Mouse (Mus musculus) CH12.LX (cell line): ENCODE data around the gene Olfr1229. TPM values are rescaled to one million over a fixed set of nuclear protein-coding genes. Genes with fewer than 3 reads are reported as not detected.

Experiments used
- DNase-seq: peaks from one replicate; pipeline ENCODE4 v3.0.0-alpha.2; 2013; ENCODE audit errors: extremely low read depth
- H3K27ac ChIP-seq: 2 replicates; pipeline ENCODE4 v1.5.1; 2012; ENCODE audit warnings: low read depth, mild to moderate bottlenecking, control low read depth, moderate library complexity; ENCODE audit not compliant: insufficient read depth
- H3K27me3 ChIP-seq: replicated peaks from 2 replicates; pipeline ENCODE3; 2012; ENCODE audit warnings: inconsistent platforms
- H3K36me3 ChIP-seq, 2 experiments: replicated peaks in 1 of 2; 2 replicates each; pipeline versions ENCODE3 to v1.6.1; 2012; ENCODE audit warnings: inconsistent platforms in 1 of 2, low read length in 1 of 2, mild to moderate bottlenecking in 1 of 2, mixed read lengths in 1 of 2, moderate library complexity in 1 of 2; ENCODE audit not compliant: control insufficient read depth in 1 of 2, insufficient read depth in 1 of 2
- H3K4me1 ChIP-seq, 2 experiments: 2 replicates each; pipeline ENCODE4 v1.6.1; 2012; ENCODE audit warnings: inconsistent platforms in 1 of 2, moderate library complexity in 1 of 2; ENCODE audit not compliant: insufficient read depth in 2 of 2, control insufficient read depth in 1 of 2
- H3K4me2 ChIP-seq: 2 replicates; pipeline ENCODE4 v1.6.1; 2012; ENCODE audit warnings: low read depth, mild to moderate bottlenecking, control low read depth; ENCODE audit not compliant: poor library complexity, insufficient read depth, severe bottlenecking
- H3K4me3 ChIP-seq, 3 experiments: fragments of 150-350 bp in 1 of 3; sonication (generic) in 1 of 3; replicated peaks in 1 of 3; 2 replicates each; pipeline versions ENCODE3 to v1.5.1; 2011 to 2012; ENCODE audit warnings: low read depth in 2 of 3, low read length in 2 of 3, mild to moderate bottlenecking in 2 of 3, moderate library complexity in 2 of 3, control low read depth in 1 of 3, improper control_type of control experiment in 1 of 3, inconsistent platforms in 1 of 3, mixed read lengths in 1 of 3; ENCODE audit not compliant: poor library complexity in 1 of 3
- H3K79me2 ChIP-seq: replicated peaks from 2 replicates; pipeline ENCODE4 v1.6.1; 2012; ENCODE audit warnings: mild to moderate bottlenecking, moderate library complexity; ENCODE audit not compliant: control insufficient read depth, poor library complexity, insufficient read depth, severe bottlenecking; ENCODE audit errors: extremely low read depth
- H3K9ac ChIP-seq: 2 replicates; pipeline ENCODE4 v1.6.1; 2012; ENCODE audit warnings: low read depth, mild to moderate bottlenecking, control low read depth, moderate library complexity; ENCODE audit not compliant: insufficient read depth
- H3K9me3 ChIP-seq: replicated peaks from 2 replicates; pipeline ENCODE3; 2012; ENCODE audit warnings: low read length, inconsistent platforms, mixed read lengths
- BHLHE40 ChIP-seq: IDR thresholded peaks from 2 replicates; pipeline ENCODE4 v1.6.1; 2011; ENCODE audit warnings: mild to moderate bottlenecking, low read depth, low read length, improper control_type of control experiment
- CHD1 ChIP-seq: IDR thresholded peaks from 2 replicates; pipeline ENCODE4 v1.6.1; 2012; ENCODE audit warnings: low read depth, low read length, improper control_type of control experiment, inconsistent platforms
- CHD2 ChIP-seq: IDR thresholded peaks from 2 replicates; pipeline ENCODE4 v1.6.1; 2011; ENCODE audit warnings: low read length, improper control_type of control experiment
- CTCF ChIP-seq, 2 experiments: IDR thresholded peaks in 1 of 2; conservative IDR thresholded peaks in 1 of 2; 2 replicates each; pipeline ENCODE4 v1.5.1; 2011 to 2012; ENCODE audit warnings: low read depth in 2 of 2, low read length in 2 of 2, improper control_type of control experiment in 1 of 2, inconsistent platforms in 1 of 2, mild to moderate bottlenecking in 1 of 2, moderate library complexity in 1 of 2
- ELF1 ChIP-seq: IDR thresholded peaks from 2 replicates; pipeline ENCODE4 v1.6.1; 2014; ENCODE audit warnings: low read depth, mild to moderate bottlenecking, inconsistent platforms, low read length, improper control_type of control experiment
- EP300 ChIP-seq: IDR thresholded peaks from 2 replicates; pipeline ENCODE4 v1.6.1; 2011; ENCODE audit warnings: low read length, improper control_type of control experiment
- HCFC1 ChIP-seq: IDR thresholded peaks from 2 replicates; pipeline ENCODE4 v1.6.1; 2012; ENCODE audit warnings: low read depth, mild to moderate bottlenecking, inconsistent platforms, low read length, improper control_type of control experiment
- IRF4 ChIP-seq: IDR thresholded peaks from 2 replicates; pipeline ENCODE4 v1.6.1; 2014; ENCODE audit warnings: low read depth, mild to moderate bottlenecking, inconsistent platforms, low read length, improper control_type of control experiment
- JUN ChIP-seq: IDR thresholded peaks from 2 replicates; pipeline ENCODE4 v1.6.1; 2011; ENCODE audit warnings: low read depth, mild to moderate bottlenecking, low read length, improper control_type of control experiment, moderate library complexity; ENCODE audit not compliant: insufficient read depth
- JUND ChIP-seq: conservative IDR thresholded peaks from 2 replicates; pipeline ENCODE4 v1.6.1; 2011; ENCODE audit warnings: low read depth, low read length, improper control_type of control experiment
- MAX ChIP-seq: IDR thresholded peaks from 2 replicates; pipeline ENCODE4 v1.6.1; 2011; ENCODE audit warnings: low read length, improper control_type of control experiment
- MAZ ChIP-seq: IDR thresholded peaks from 2 replicates; pipeline ENCODE4 v1.6.1; 2012; ENCODE audit warnings: low read depth, mild to moderate bottlenecking, inconsistent platforms, low read length, improper control_type of control experiment, moderate library complexity
- MEF2A ChIP-seq: IDR thresholded peaks from 2 replicates; pipeline ENCODE4 v1.6.1; 2014; ENCODE audit warnings: low read depth, mild to moderate bottlenecking, inconsistent platforms, low read length, improper control_type of control experiment, borderline replicate concordance
- MXI1 ChIP-seq: IDR thresholded peaks from 2 replicates; pipeline ENCODE4 v1.6.1; 2011; ENCODE audit warnings: mild to moderate bottlenecking, low read depth, low read length, improper control_type of control experiment
- NELFE ChIP-seq: IDR thresholded peaks from 2 replicates; pipeline ENCODE4 v1.6.1; 2011; ENCODE audit warnings: low read depth, low read length, improper control_type of control experiment
- NRF1 ChIP-seq: IDR thresholded peaks from 2 replicates; pipeline ENCODE4 v1.6.1; 2014; ENCODE audit warnings: low read depth, mild to moderate bottlenecking, inconsistent platforms, low read length, improper control_type of control experiment, moderate library complexity
- PAX5 ChIP-seq: IDR thresholded peaks from 2 replicates; pipeline ENCODE4 v1.6.1; 2012; ENCODE audit warnings: low read length, inconsistent platforms, mixed read lengths
- POLR2A ChIP-seq: IDR thresholded peaks from 2 replicates; pipeline ENCODE4 v1.6.1; 2011; ENCODE audit warnings: low read depth, mild to moderate bottlenecking, improper control_type of control experiment, low read length
- RAD21 ChIP-seq: IDR thresholded peaks from 2 replicates; pipeline ENCODE4 v1.6.1; 2011; ENCODE audit warnings: low read depth, mild to moderate bottlenecking, low read length, improper control_type of control experiment, moderate library complexity
- SIN3A ChIP-seq: IDR thresholded peaks from 2 replicates; pipeline ENCODE4 v1.6.1; 2012; ENCODE audit warnings: low read length, improper control_type of control experiment, inconsistent platforms
- SMC3 ChIP-seq: IDR thresholded peaks from 2 replicates; pipeline ENCODE4 v1.6.1; 2011; ENCODE audit warnings: low read depth, low read length, improper control_type of control experiment
- TCF12 ChIP-seq: IDR thresholded peaks from 2 replicates; pipeline ENCODE4 v1.6.1; 2014; ENCODE audit warnings: low read depth, mild to moderate bottlenecking, inconsistent platforms, low read length, improper control_type of control experiment
- UBTF ChIP-seq: IDR thresholded peaks from 2 replicates; pipeline ENCODE4 v1.6.1; 2012; ENCODE audit warnings: low read depth, mild to moderate bottlenecking, inconsistent platforms, low read length, improper control_type of control experiment, moderate library complexity
- USF1 ChIP-seq: IDR thresholded peaks from 2 replicates; pipeline ENCODE4 v1.6.1; 2014; ENCODE audit warnings: low read depth, mild to moderate bottlenecking, inconsistent platforms, low read length, improper control_type of control experiment
- USF2 ChIP-seq: conservative IDR thresholded peaks from 2 replicates; pipeline ENCODE4 v1.6.1; 2011; ENCODE audit warnings: low read depth, low read length, improper control_type of control experiment
- ZC3H11A ChIP-seq: IDR thresholded peaks from 2 replicates; pipeline ENCODE4 v1.6.1; 2012; ENCODE audit warnings: low read depth, mild to moderate bottlenecking, inconsistent platforms, low read length, improper control_type of control experiment
- ZKSCAN1 ChIP-seq: IDR thresholded peaks from 2 replicates; pipeline ENCODE4 v1.6.1; 2012; ENCODE audit warnings: low read depth, inconsistent platforms, low read length, improper control_type of control experiment, borderline replicate concordance
- ZMIZ1 ChIP-seq: IDR thresholded peaks from 2 replicates; pipeline ENCODE4 v1.6.1; 2012; ENCODE audit warnings: low read depth, mild to moderate bottlenecking, inconsistent platforms, low read length, improper control_type of control experiment
- ZNF384 ChIP-seq: IDR thresholded peaks from 2 replicates; pipeline ENCODE4 v1.6.1; 2012; ENCODE audit warnings: low read depth, low read length, improper control_type of control experiment, inconsistent platforms
- dilution Hi-C: fragments of 300-500 bp; cut with MboI; formaldehyde crosslinking; loops from 2 replicates; pipeline ENCODE4 v1.14.3; 2020; ENCODE audit warnings: low sequenced_read_pairs; ENCODE audit not compliant: extremely low pct_unique_long_range_greater_than_20kb, extremely low pct_ligation_motif_present
- in situ Hi-C: fragments of 300-500 bp; cut with MboI; formaldehyde crosslinking; loops from 3 replicates; pipeline ENCODE4 v1.14.3; 2019; ENCODE audit warnings: low sequenced_read_pairs, low pct_ligation_motif_present, low pct_unique_long_range_greater_than_20kb, mixed read lengths
- polyA plus RNA-seq: library from polyadenylated mRNA; unstranded; fragments of >175 nt; gene quantifications from 2 replicates; pipeline ENCODE4 v1.2.1, GENCODE M21; 2012; ENCODE audit warnings: low read depth; ENCODE audit not compliant: insufficient read length
- total RNA-seq, 2 experiments: library from RNA; depleted of rRNA; stranded (reverse); fragments of 300-350 nt in 1 of 2; fragments of >200 nt in 1 of 2; gene quantifications; 2 replicates each; pipeline ENCODE4 v1.2.3; 2012 to 2014

Gene Olfr1229
- total and polyA plus RNA-seq, 3 experiments, result not detected

DNA sequence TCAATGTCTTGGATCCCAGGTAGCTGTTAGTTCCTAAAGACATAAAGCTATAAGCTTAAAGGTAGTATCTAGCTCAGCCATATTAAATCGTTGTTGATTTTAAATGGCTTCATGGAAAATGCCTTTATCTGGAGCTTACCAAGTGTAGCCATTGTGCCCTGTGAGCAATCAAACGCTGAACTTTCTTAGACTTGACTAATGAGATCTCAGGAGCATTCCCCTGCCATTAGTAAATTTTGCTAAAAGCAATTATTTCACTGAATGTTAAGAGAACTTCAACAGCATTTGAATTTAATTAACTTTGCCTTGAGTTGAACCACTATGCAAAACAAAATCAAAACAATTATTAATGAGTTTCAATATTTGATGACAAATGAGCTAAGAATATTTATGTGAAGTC is 19.2 kb upstream of the Olfr1229 start, which contains the start of gene Olfr1231:
Gene Olfr1231 (minus strand): TSS at position 101 of the 400 bp plus-strand sequence.
- Histone ChIP-seq H3K36me3 (no peaks in the 10 kb centered on the region), H3K4me1 (no peaks in the 10 kb centered on the region), H3K9ac (no peak within 1 kb of the TSS), H3K27me3 (no peaks in the 10 kb centered on the region), H3K27ac (no peak within 1 kb of the TSS), H3K4me3 (no peak within 1 kb of the TSS), H3K9me3 (peaks cover 23% of the 10 kb centered on the region), H3K4me2 (no peak within 1 kb of the TSS), H3K79me2 (no peaks in the 10 kb centered on the region)
- dilution Hi-C loops (no loop called here), in situ Hi-C loops (no loop called here)
- TF ChIP-seq CTCF (conservative IDR thresholded peaks at IDR 0.05 in 1 of 2, IDR thresholded peaks at IDR 0.05 in 1 of 2; ENCODE audit: low read depth in 2 of 2, low read length in 2 of 2) (no peak), SMC3 (no peak), NRF1 (no peak), CHD2 (no peak), MXI1 (no peak), JUND (no peak), ZKSCAN1 (no peak), ELF1 (no peak)
- DNase-seq, result no peak

DNA sequence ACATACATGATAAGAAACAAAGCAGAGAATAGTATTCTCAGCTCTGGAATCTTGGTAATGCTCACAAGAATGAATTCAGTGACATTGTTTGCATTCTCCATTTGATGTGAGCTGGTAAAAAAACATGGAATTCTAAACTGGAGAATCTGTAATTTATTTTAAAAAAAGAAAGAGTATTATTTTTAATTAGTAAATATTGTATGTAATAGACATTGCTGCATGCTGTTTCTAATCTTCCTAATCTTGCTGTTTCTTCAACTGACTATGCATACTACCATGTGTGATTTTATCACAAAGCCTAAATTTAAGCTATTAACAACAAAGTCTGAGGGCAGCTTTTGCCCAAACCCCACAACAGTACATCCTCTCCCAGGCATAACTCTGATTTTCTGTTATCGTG is 9.4 kb upstream of the Olfr1229 start, which contains the start of gene Olfr1230:
Gene Olfr1230 (minus strand): TSS at position 101 of the 400 bp plus-strand sequence.
- in situ Hi-C loops, result no loop called here
- dilution Hi-C loops, result no loop called here

GRCm38 (mm10) chr2:89253962-89254361 is 33.9 kb downstream of the Olfr1229 start, which contains the start of gene Olfr1228:
TSS of gene Olfr1228 (minus strand) at chr2:89254062.
- no peaks in the 10 kb centered on the region for H3K4me1 ChIP-seq
- H3K4me3 ChIP-seq, result no peak within 1 kb of the TSS
- no peaks in the 10 kb centered on the region for H3K36me3 ChIP-seq
- peaks cover 24% of the 10 kb centered on the region for H3K9me3 ChIP-seq
- no peak within 1 kb of the TSS for H3K27ac ChIP-seq
- no peak within 1 kb of the TSS for H3K4me2 ChIP-seq
- no peak for TF ChIP-seq PAX5
- no peak for TF ChIP-seq POLR2A
- no peak for TF ChIP-seq USF1
- no peak for TF ChIP-seq ZC3H11A
- no peak for TF ChIP-seq ZMIZ1
- TF ChIP-seq CHD1, result no peak
- no peak for TF ChIP-seq USF2
- no peak for TF ChIP-seq BHLHE40
- no peak for TF ChIP-seq MAX
- TF ChIP-seq SMC3, result no peak
- TF ChIP-seq JUND, result no peak
- no peak for TF ChIP-seq SIN3A
- no peak for TF ChIP-seq EP300
- no peak for TF ChIP-seq MAZ
- no peak for TF ChIP-seq NRF1
- TF ChIP-seq MEF2A, result no peak
- no peak for TF ChIP-seq ZKSCAN1
- TF ChIP-seq JUN, result no peak
- no peaks in the 10 kb centered on the region for H3K27me3 ChIP-seq
- dilution Hi-C loops (no loop called here), in situ Hi-C loops (no loop called here)
- DNase-seq, result no peak
- H3K9ac ChIP-seq, result no peak within 1 kb of the TSS
- no peaks in the 10 kb centered on the region for H3K79me2 ChIP-seq

More for the DNA sequence above, 9.4 kb upstream of the Olfr1229 start, which contains the start of gene Olfr1230:
- peaks cover 19% of the 10 kb centered on the region for H3K9me3 ChIP-seq
- H3K27ac ChIP-seq, result no peak within 1 kb of the TSS
- no peak within 1 kb of the TSS for H3K4me2 ChIP-seq
- H3K36me3 ChIP-seq, result no peaks in the 10 kb centered on the region
- no peaks in the 10 kb centered on the region for H3K79me2 ChIP-seq
- no peak within 1 kb of the TSS for H3K4me3 ChIP-seq
- no peak for DNase-seq
- no peaks in the 10 kb centered on the region for H3K4me1 ChIP-seq
- no peak within 1 kb of the TSS for H3K9ac ChIP-seq
- TF ChIP-seq TCF12 (no peak), ELF1 (no peak), CHD2 (no peak), ZNF384 (no peak), UBTF (no peak), SIN3A (no peak), HCFC1 (no peak), JUN (no peak), RAD21 (no peak), IRF4 (no peak), NELFE (no peak), CHD1 (no peak)
- H3K27me3 ChIP-seq, result no peaks in the 10 kb centered on the region
